In the genomic region with DNA sequence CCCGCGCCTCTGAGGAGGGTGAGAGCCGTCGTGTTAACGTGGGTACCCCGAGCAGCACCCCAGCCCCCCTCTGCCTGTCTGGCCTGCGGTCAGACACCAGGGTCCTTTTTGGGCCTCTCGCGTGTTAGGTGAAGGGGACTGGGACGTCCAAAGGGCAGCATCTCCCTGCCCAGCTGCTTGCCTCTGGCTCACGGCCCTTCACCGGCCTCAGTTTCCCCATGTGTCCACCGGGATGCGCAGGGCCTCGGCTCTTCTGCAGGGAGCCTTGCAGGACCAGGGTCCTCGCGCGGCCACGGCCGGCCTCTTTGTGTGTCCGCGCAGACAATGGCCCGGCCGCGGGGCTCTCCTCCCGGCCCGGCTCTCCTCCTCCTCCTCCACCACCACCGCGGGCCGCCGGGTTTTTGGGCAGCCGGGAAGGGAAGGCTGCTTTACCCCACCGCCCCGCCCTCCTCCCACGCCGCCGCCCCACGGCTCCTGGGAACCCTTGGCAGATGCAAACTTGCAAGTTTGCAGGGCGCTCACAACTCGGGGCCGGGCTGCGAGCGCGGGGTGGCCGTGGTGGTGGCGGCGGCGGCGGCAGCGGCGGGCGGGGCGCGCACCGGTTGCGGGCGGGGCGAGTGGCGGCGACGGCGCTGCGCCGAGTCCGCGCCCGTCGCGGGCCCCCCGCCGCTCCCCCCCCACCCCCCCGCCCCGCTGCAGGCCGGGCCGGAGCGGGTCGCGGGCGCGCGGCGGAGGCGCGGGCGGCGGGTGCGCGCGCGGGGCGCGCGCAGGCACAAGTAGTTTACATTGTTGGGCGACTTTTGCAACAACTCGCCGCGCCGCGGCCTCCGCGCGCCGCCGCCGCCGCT, we compare ENCODE assay signal across 7 mouse cellular contexts. TPM values are rescaled to one million over a fixed set of nuclear protein-coding genes. Genes with fewer than 3 reads are reported as not detected.
A peak's percentile ranks its signal among the peaks of the same experiment; 100 is the strongest.
DNase-seq lines count a peak whose midpoint lies in the region; ATAC-seq and TF ChIP-seq lines count a peak whose summit lies in the region.

No protein-coding gene starts in this region.

- WGBS in intestine, embryonic 14.5 days, result under 1% methylated on average over 71 of the region's 106 CpGs
- 0% methylated on average over 19 of the region's 106 CpGs for WGBS in limb, embryonic 14.5 days
- under 1% methylated on average over 34 of the region's 106 CpGs for WGBS in midbrain, embryonic 16.5 days
- WGBS in stomach, embryonic 15.5 days, result under 1% methylated on average over 42 of the region's 106 CpGs

- H3K9ac ChIP-seq in intestine, embryonic 14.5 days (ENCODE audit: low read length), result peak overlapping the region; percentile 95
- peak overlapping the region; percentile 96 for H3K9ac ChIP-seq in limb, embryonic 14.5 days (ENCODE audit: low read depth, low read length, severe bottlenecking)
- peak overlapping the region; percentile 76 for H3K9ac ChIP-seq in midbrain, embryonic 16.5 days (ENCODE audit: low read depth, low read length)
- peak overlapping the region; percentile 96 for H3K9ac ChIP-seq in stomach, embryonic 15.5 days

- H3K36me3 ChIP-seq in intestine, embryonic 14.5 days (ENCODE audit: control insufficient read depth, insufficient read depth, low read length), result no peaks in the 10 kb centered on the region
- H3K36me3 ChIP-seq in limb, embryonic 14.5 days (ENCODE audit: control insufficient read depth, insufficient read depth, low read length), result no peaks in the 10 kb centered on the region
- H3K36me3 ChIP-seq in midbrain, embryonic 16.5 days (ENCODE audit: control insufficient read depth, insufficient read depth, low read length), result no peaks in the 10 kb centered on the region
- H3K36me3 ChIP-seq in stomach, embryonic 15.5 days, result no peaks in the 10 kb centered on the region

- intact Hi-C loops in gastrocnemius, postnatal 14 days (cut with DNase I; ENCODE audit: low total_unique reads), result loop anchor here (5.0 kb wide), 1 partner anchor 56 kb away; no protein-coding TSS in a partner anchor

- peak; percentile 33 for ATAC-seq in intestine, embryonic 14.5 days (replicated peaks; ENCODE audit: low FRiP score, low TSS enrichment, low read depth)
- peak; percentile 43 for ATAC-seq in limb, embryonic 14.5 days (ENCODE audit: low FRiP score, low read depth)
- peak; percentile 49 for ATAC-seq in midbrain, embryonic 16.5 days
- ATAC-seq in stomach, embryonic 15.5 days (ENCODE audit: insufficient read depth, low FRiP score, low read depth), result peak; percentile 41

- H3K4me1 ChIP-seq in intestine, embryonic 14.5 days (replicated peaks; ENCODE audit: control insufficient read depth, insufficient read depth, low read length), result peaks cover 57% of the 10 kb centered on the region
- peaks cover 49% of the 10 kb centered on the region for H3K4me1 ChIP-seq in limb, embryonic 14.5 days (ENCODE audit: control insufficient read depth, insufficient read depth, low read length)
- H3K4me1 ChIP-seq in midbrain, embryonic 16.5 days (ENCODE audit: control insufficient read depth, insufficient read depth, low read length), result peaks cover 29% of the 10 kb centered on the region
- peaks cover 49% of the 10 kb centered on the region for H3K4me1 ChIP-seq in stomach, embryonic 15.5 days

- H3K4me2 ChIP-seq in intestine, embryonic 14.5 days (ENCODE audit: low read length), result peak overlapping the region; percentile 94
- H3K4me2 ChIP-seq in limb, embryonic 14.5 days (replicated peaks; ENCODE audit: low read depth, low read length, severe bottlenecking), result peak overlapping the region; percentile 95
- H3K4me2 ChIP-seq in midbrain, embryonic 16.5 days (ENCODE audit: low read length), result peak overlapping the region; percentile 76
- H3K4me2 ChIP-seq in stomach, embryonic 15.5 days, result peak overlapping the region; percentile 94

- no peaks in the 10 kb centered on the region for H3K27me3 ChIP-seq in intestine, embryonic 14.5 days (replicated peaks; ENCODE audit: control insufficient read depth, insufficient read depth, low read length)
- H3K27me3 ChIP-seq in limb, embryonic 14.5 days (ENCODE audit: control insufficient read depth, insufficient read depth, low read length), result no peaks in the 10 kb centered on the region
- H3K27me3 ChIP-seq in midbrain, embryonic 16.5 days (ENCODE audit: control insufficient read depth, insufficient read depth, low read depth, low read length), result no peaks in the 10 kb centered on the region
- no peaks in the 10 kb centered on the region for H3K27me3 ChIP-seq in stomach, embryonic 15.5 days (replicated peaks)

- TF ChIP-seq POLR2A in limb, embryonic 14.5 days (IDR thresholded peaks at IDR 0.05; ENCODE audit: borderline replicate concordance, extremely low read depth, insufficient read depth, insufficient read length), result no peak

- DNase-seq in ZHBTc4 (ENCODE audit: low read depth, low spot score), result peak; percentile 83
- peak; percentile 73 to 78 for DNase-seq in cerebellum, postnatal 10 days
- DNase-seq in gastrocnemius, postnatal 14 days, result peak; percentile 83
- peak; percentile 88 for DNase-seq in intestine, embryonic 14.5 days (ENCODE audit: low spot score)
- DNase-seq in limb, embryonic 14.5 days (ENCODE audit: low spot score), result peak; percentile 62

- peak overlapping the region; percentile 90 for H3K4me3 ChIP-seq in intestine, embryonic 14.5 days (ENCODE audit: low read depth, low read length)
- peak overlapping the region; percentile 90 for H3K4me3 ChIP-seq in limb, embryonic 14.5 days (replicated peaks; ENCODE audit: low read length)
- H3K4me3 ChIP-seq in midbrain, embryonic 16.5 days (ENCODE audit: low read depth, low read length), result peak overlapping the region; percentile 80
- peak overlapping the region; percentile 87 for H3K4me3 ChIP-seq in stomach, embryonic 15.5 days (replicated peaks)

- H3K27ac ChIP-seq in intestine, embryonic 14.5 days (ENCODE audit: low read depth), result peak overlapping the region; percentile 95
- H3K27ac ChIP-seq in limb, embryonic 14.5 days (replicated peaks; ENCODE audit: low read depth, low read length), result peak overlapping the region; percentile 99
- peak overlapping the region; percentile 81 for H3K27ac ChIP-seq in midbrain, embryonic 16.5 days (ENCODE audit: low read length)
- peak overlapping the region; percentile 98 for H3K27ac ChIP-seq in stomach, embryonic 15.5 days

- H3K9me3 ChIP-seq in intestine, embryonic 14.5 days (ENCODE audit: control insufficient read depth, low read length), result no peaks in the 10 kb centered on the region
- H3K9me3 ChIP-seq in limb, embryonic 14.5 days (ENCODE audit: control insufficient read depth, low read length), result no peaks in the 10 kb centered on the region
- H3K9me3 ChIP-seq in midbrain, embryonic 16.5 days (replicated peaks; ENCODE audit: control insufficient read depth, low read length, poor library complexity, severe bottlenecking), result no peaks in the 10 kb centered on the region
- no peaks in the 10 kb centered on the region for H3K9me3 ChIP-seq in stomach, embryonic 15.5 days

RNA-seq across cellular contexts. Expression of a gene that starts 0.5 kb away (rescaled TPM):
- 10 to 100 TPM; 48.4 to 53.6 TPM for total RNA-seq in gastrocnemius, postnatal 14 days (2021)
- 8.3 and 9.2 TPM in 2 replicates for polyA plus RNA-seq in intestine, embryonic 14.5 days (2014; fragmentation: Nextera tagmentation; extraction: Ambion mirVana)
- 56.8 and 80.3 TPM in 2 replicates for polyA plus RNA-seq in limb, embryonic 14.5 days (2012; rRNA removed)
- 13.8 and 17.0 TPM in 2 replicates for polyA plus RNA-seq in limb, embryonic 14.5 days (2014; fragmentation: Nextera tagmentation; extraction: Ambion mirVana)
- 2.5 and 2.8 TPM in 2 replicates for polyA plus RNA-seq in midbrain, embryonic 16.5 days (2015; fragmentation: Nextera tagmentation; extraction: Ambion mirVana)
- polyA plus RNA-seq in stomach, embryonic 15.5 days (2015; fragmentation: Nextera tagmentation; extraction: Ambion mirVana), result 12.4 and 13.0 TPM in 2 replicates

Comparison
In these comparisons a context has a peak if more than half of its experiments do, and no peak if none do; other contexts are left out.
1. Peak in every context shown above with its lines: DNase-seq, ATAC-seq, H3K4me3 ChIP-seq and H3K27ac ChIP-seq.